Mouse (Mus musculus) heart, adult 18-20 months (tissue): ENCODE results near the gene Cd248. TPM values are rescaled to one million over a fixed set of nuclear protein-coding genes. Genes with fewer than 3 reads are reported as not detected.
A peak's percentile ranks its signal among the peaks of the same experiment; 100 is the strongest.

Experiments
- DNase-seq, 2 experiments: peaks; one replicate each; pipeline ENCODE4 v3.0.0; 2021 to 2022; ENCODE audit warnings: mixed read lengths in 1 of 2
- total RNA-seq, 2 experiments: library from RNA; stranded (reverse); gene quantifications; 2 replicates each; pipeline ENCODE4 v1.2.3; 2021

Gene Cd248
- total RNA-seq, 2 experiments from 2014 or later = 6.9 to 7.4 TPM

DNA sequence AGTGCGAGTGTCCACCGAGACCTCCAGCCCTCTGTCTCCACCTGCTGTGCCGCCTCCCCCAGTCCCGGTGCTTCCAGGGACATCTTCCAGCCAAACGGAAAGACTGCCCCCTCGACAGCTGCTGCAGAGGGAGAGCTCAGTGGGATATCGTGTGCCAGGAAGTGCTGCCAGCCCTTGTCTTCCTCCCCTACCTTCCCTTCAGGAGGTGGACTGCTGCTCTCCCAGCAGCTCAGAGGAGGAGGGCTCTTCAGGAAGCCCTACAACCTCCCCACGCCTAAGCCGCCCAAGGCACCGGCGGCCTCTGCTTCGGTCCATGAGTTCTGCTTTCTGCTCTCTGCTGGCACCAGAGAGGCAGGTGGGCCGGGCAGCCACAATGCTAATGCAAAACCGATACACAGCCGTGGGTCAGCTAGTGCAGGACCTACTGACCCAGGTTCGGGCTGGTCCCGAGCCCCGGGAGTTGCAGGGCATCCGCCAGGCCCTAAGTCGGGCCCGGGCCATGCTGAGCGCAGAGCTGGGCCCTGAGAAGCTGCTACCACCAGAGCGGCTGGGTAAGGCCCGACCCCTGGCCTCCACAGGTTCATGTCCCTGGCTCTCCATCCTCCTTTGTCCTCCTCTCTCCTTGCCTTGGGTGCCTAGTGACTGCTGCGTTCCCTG is 15.6 kb upstream of the Cd248 start:
- DNase-seq = no peak

DNA sequence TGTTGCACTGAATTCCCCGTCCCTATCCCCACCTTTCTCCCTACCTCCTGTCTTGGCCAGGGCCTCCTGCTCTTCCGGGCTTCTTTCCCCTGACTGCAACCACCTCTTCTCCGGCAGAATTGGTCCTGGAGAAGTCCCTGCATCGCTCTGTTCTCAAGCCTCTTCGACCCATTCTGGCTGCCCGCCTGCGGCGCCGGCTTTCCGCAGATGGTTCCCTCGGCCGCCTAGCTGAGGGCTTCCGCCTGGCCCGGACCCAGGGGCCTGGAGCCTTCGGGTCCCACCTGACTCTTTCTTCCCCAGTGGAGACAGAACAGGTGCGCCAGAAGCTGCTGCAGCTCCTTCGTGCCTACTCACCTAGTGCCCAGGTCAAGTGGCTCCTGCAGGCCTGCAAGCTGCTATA is 15.0 kb upstream of the Cd248 start:
- no peak for DNase-seq

GRCm38 (mm10) chr19:5053909-5054308 is 14.0 kb upstream of the Cd248 start:
- DNase-seq = no peak

- peak in 1 of 2 experiments; percentile 62 for DNase-seq
Measured at GRCm38 (mm10) chr19:5056251-5056650, 11.6 kb upstream of the Cd248 start.

- DNase-seq = no peak
Measured at GRCm38 (mm10) chr19:5057876-5058775, 9.8 kb upstream of the Cd248 start.

GRCm38 (mm10) chr19:5058801-5059771 is 8.8 kb upstream of the Cd248 start:
- peak in 1 of 2 experiments; percentile 37 for DNase-seq

GRCm38 (mm10) chr19:5060365-5061330 is 7.2 kb upstream of the Cd248 start:
- peak; percentile 61 to 64 for DNase-seq

- DNase-seq = no peak
Measured at GRCm38 (mm10) chr19:5062041-5062440, 5.8 kb upstream of the Cd248 start.

DNA sequence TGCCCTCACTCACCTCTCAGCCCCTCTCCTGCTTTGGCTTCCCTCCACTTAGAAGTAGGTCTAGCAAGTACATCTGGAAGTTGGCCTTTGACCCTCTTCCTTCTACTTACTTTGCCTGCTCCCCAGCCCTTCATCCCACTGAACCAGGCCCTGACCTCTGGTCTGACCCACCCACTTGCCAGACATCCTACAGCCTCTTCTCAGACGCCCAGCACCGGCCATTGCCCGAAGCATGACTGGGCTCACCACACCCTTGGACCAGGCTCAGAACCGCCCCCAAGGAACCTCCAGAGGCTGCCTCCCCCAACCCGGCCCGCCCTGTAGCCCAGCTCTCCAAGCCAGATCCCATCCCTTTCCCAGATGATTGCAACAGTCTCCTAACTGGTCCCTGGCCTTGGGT is 5.4 kb upstream of the Cd248 start:
- DNase-seq = peak; percentile 63 to 69

- peak in 1 of 2 experiments; percentile 51 for DNase-seq
Measured at GRCm38 (mm10) chr19:5065104-5065503, 2.8 kb upstream of the Cd248 start.

DNA sequence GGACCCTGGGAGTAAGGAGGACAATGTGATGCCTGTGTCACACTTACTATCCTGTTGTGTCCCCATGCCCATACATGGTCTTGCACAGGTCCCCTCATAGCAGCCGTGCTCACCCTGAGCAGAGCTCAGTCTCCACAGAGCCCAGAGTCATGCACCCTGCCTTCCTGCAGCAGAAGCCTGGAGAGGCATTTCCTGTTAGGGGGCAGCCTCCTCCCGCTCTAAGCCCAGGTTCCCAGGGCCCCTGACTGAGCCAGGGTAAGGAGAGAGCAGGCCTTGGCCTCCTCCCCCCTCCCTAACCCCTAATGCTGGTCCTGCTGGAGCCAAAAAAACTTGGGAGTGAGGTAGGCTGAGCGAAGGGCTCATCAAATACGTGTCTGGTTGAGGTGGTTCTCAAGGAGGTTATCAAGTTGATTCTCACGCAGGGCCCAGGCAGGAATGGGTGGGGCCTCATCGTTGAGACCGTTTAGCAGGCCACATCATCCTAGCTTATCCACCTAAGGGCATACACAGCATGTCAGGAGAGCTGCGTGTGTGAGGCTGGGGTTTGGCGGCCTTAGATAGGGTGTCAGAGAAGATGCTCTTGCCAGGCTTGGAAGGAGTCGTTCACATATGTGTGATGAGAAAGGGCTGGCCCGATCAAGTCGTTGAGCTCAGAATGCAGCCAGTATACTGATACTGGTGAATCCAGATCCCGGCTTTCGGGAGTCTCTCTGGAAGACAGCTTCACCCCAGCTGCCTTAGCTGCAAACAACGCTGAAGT is 658 bp upstream of the Cd248 start:
- no peak for DNase-seq

DNA sequence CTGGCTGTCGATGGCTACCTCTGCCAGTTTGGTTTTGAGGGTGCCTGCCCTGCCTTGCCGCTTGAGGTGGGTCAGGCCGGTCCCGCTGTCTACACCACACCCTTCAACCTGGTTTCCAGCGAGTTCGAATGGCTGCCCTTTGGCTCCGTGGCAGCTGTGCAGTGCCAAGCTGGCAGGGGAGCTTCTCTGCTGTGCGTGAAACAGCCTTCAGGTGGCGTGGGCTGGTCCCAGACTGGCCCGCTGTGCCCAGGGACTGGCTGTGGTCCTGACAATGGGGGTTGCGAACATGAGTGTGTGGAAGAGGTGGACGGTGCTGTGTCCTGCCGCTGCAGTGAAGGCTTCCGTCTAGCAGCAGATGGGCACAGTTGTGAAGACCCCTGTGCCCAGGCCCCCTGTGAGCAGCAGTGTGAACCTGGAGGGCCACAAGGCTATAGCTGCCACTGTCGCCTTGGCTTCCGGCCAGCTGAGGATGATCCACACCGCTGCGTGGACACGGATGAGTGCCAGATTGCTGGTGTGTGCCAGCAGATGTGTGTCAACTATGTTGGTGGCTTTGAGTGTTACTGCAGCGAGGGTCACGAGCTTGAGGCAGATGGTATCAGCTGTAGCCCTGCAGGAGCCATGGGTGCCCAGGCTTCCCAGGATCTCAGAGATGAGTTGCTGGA is 824 bp downstream of the Cd248 start:
- no peak for DNase-seq

GRCm38 (mm10) chr19:5069486-5069885 is 1.6 kb downstream of the Cd248 start:
- DNase-seq = no peak

GRCm38 (mm10) chr19:5069978-5070377 is 2.1 kb downstream of the Cd248 start:
- DNase-seq = no peak

DNA sequence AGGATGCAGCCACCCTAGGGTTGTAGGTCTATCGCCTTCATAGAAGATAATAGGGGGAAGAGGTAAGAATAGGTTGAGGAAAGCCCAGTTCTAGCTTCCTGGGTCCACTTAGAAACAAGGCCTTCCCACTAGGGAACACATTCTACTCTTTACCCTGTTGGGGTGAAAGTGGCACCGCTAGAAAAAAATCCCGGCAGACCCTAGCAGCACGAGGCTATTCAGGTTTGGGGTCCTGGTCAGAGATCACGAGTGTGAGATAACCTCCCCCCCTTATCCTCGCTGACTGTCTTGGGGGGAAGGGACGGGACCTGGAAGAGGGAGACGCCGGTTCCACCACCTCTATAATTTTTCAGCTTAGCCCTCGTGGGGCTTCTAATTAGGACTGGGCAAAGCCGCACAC is 3.2 kb downstream of the Cd248 start:
- DNase-seq = no peak

DNA sequence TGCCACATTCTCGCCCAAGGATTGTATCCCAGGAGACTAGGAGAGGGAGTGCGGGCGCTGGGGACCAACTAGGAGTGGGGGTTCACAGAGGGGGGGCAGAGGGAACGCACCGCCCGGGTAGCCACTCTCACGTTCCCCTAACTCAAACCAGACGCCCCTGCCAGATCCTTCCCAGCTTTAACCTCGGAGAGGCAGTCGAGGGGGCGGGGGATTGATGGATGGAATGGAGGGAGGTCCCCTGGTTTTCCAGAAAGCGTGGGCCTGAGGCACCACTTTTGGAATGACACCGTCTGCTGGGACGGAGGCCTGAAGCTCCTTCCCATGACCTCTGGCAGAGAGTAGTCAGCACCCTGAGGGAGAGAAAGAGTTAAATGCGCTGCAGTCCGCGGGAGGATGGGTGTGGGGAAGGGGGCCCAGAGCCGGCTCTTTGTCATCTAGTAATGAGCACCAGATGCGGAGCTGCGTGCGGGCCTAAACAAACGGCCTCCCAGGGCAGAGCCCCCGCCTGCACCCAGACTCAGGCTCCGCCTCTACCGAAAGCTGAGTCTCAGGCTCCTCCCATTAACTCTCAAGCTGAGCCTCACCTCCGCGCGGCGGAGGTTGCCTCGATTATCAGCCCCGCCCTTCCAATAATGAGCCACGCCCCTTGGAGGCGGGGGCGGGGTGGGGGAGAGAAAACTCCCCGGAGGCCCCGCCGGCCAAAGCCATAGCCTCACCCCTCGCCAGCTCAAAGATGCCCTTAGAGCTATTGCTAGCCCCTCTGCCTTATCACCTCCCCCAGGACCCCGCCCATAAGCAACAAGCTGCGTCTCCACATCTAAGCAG is 3.9 kb downstream of the Cd248 start:
- DNase-seq = peak; percentile 85 to 87

DNA sequence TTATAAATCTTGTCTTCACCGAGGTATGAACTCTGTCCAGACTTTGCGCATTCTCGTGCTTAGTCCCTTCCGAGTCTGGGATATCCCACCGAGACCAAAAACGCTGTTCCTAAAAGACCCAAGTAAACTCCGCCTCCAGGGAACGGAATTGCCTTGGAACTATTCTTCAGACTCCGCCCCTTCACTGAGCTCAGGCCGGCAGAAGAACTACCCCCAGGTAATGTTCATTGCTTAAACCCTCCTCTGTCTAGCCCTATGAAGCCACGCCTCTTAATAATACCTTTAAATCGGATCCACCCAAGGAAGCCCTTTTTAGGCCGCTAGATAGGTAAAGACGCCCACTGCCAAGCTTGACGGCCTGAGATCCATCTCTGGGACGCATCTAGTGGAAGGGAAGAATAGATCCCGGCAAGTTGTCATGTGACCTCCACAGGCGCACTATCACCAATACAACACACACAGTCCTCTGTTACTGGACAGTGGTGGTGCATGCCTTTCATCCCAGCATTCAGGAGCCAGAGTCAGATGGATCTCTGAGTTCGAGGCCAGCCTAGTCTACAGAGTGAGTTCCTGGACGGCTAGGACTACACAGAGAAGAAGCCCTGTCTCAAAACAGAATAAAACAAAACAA is 4.6 kb downstream of the Cd248 start:
- peak in 1 of 2 experiments; percentile 44 for DNase-seq

- peak in 1 of 2 experiments; percentile 85 for DNase-seq
Measured at GRCm38 (mm10) chr19:5073028-5073427, 5.2 kb downstream of the Cd248 start.
